Mouse (Mus musculus) MEL (cell line): ENCODE measurements around the gene Ap2a1.

ENCODE experiments used
- CTCF ChIP-seq, 3 experiments: IDR thresholded peaks in 2 of 3; conservative IDR thresholded peaks in 1 of 3; 2 replicates each; pipeline ENCODE4 v1.5.1; 2011 to 2012; ENCODE audit warnings: low read length in 3 of 3, low read depth in 2 of 3, mild to moderate bottlenecking in 2 of 3, improper control_type of control experiment in 1 of 3, inconsistent platforms in 1 of 3, mixed read lengths in 1 of 3, moderate library complexity in 1 of 3; ENCODE audit not compliant: control insufficient read depth in 1 of 3, insufficient read depth in 1 of 3, poor library complexity in 1 of 3, severe bottlenecking in 1 of 3
- EP300 ChIP-seq, 2 experiments: IDR thresholded peaks; 2 replicates each; pipeline ENCODE4 v1.6.1; 2011; ENCODE audit warnings: improper control_type of control experiment in 2 of 2, low read length in 2 of 2, low read depth in 1 of 2, mild to moderate bottlenecking in 1 of 2
- GABPA ChIP-seq: IDR thresholded peaks from 2 replicates; pipeline ENCODE4 v1.6.1; 2012; ENCODE audit warnings: low read depth, mild to moderate bottlenecking, inconsistent platforms, low read length, improper control_type of control experiment, moderate library complexity
- GATA1 ChIP-seq: IDR thresholded peaks from 2 replicates; pipeline ENCODE4 v1.6.1; 2011; ENCODE audit warnings: low read depth, low read length, improper control_type of control experiment
- JUND ChIP-seq: IDR thresholded peaks from 2 replicates; pipeline ENCODE4 v1.6.1; 2011; ENCODE audit warnings: low read depth, mild to moderate bottlenecking, improper control_type of control experiment, low read length
- KAT2A ChIP-seq: conservative IDR thresholded peaks from 2 replicates; pipeline ENCODE4 v1.6.1; 2012; ENCODE audit warnings: low read depth, low read length, improper control_type of control experiment, inconsistent platforms
- MAX ChIP-seq: IDR thresholded peaks from 2 replicates; pipeline ENCODE4 v1.6.1; 2011; ENCODE audit warnings: low read length, improper control_type of control experiment
- MEF2A ChIP-seq: IDR thresholded peaks from 2 replicates; pipeline ENCODE4 v1.6.1; 2014; ENCODE audit warnings: low read depth, mild to moderate bottlenecking, inconsistent platforms, low read length, improper control_type of control experiment; ENCODE audit not compliant: poor library complexity, insufficient replicate concordance, severe bottlenecking; ENCODE audit errors: extremely low read depth
- POLR2A ChIP-seq, 2 experiments: IDR thresholded peaks; 2 replicates each; pipeline ENCODE4 v1.6.1; 2011 to 2012; ENCODE audit warnings: low read length in 2 of 2, mild to moderate bottlenecking in 2 of 2, control low read depth in 1 of 2, improper control_type of control experiment in 1 of 2, low read depth in 1 of 2, moderate library complexity in 1 of 2; ENCODE audit not compliant: control insufficient read depth in 1 of 2, insufficient read depth in 1 of 2, poor library complexity in 1 of 2
- RAD21 ChIP-seq: IDR thresholded peaks from 2 replicates; pipeline ENCODE4 v1.6.1; 2011; ENCODE audit warnings: mild to moderate bottlenecking, low read depth, low read length, improper control_type of control experiment
- TAL1 ChIP-seq: IDR thresholded peaks from 2 replicates; pipeline ENCODE4 v1.6.1; 2012; ENCODE audit warnings: mild to moderate bottlenecking, inconsistent platforms, low read length, moderate library complexity, mixed read lengths
- UBTF ChIP-seq: IDR thresholded peaks from 2 replicates; pipeline ENCODE4 v1.6.1; 2012; ENCODE audit warnings: low read depth, mild to moderate bottlenecking, inconsistent platforms, low read length, improper control_type of control experiment, moderate library complexity, borderline replicate concordance; ENCODE audit not compliant: insufficient read depth

GRCm38 (mm10) chr7:44860576-44861428 lies 68.5 kb downstream of the Ap2a1 start:
- TF ChIP-seq MEF2A, result no peak
- no peak for TF ChIP-seq GATA1
- no peak for TF ChIP-seq UBTF
- no peak for TF ChIP-seq GABPA
- TF ChIP-seq RAD21, result peak; percentile 37
- TF ChIP-seq JUND, result no peak
- no peak for TF ChIP-seq POLR2A (IDR thresholded peaks at IDR 0.05; ENCODE audit: control insufficient read depth in 1 of 2, insufficient read depth in 1 of 2, low read depth in 1 of 2, low read length in 2 of 2, poor library complexity in 1 of 2)
- no peak for TF ChIP-seq MAX
- no peak for TF ChIP-seq TAL1
- peak; percentile 82 to 96 (median 94) for TF ChIP-seq CTCF (IDR thresholded peaks at IDR 0.05 in 2 of 3, conservative IDR thresholded peaks at IDR 0.05 in 1 of 3; ENCODE audit: control insufficient read depth in 1 of 3, insufficient read depth in 1 of 3, low read depth in 2 of 3, low read length in 3 of 3, poor library complexity in 1 of 3, severe bottlenecking in 1 of 3)
- no peak for TF ChIP-seq KAT2A
- no peak for TF ChIP-seq EP300 (IDR thresholded peaks at IDR 0.05; ENCODE audit: low read depth in 1 of 2, low read length in 2 of 2)
